Mouse (Mus musculus): ENCODE results near the gene Cmklr1.

DNA sequence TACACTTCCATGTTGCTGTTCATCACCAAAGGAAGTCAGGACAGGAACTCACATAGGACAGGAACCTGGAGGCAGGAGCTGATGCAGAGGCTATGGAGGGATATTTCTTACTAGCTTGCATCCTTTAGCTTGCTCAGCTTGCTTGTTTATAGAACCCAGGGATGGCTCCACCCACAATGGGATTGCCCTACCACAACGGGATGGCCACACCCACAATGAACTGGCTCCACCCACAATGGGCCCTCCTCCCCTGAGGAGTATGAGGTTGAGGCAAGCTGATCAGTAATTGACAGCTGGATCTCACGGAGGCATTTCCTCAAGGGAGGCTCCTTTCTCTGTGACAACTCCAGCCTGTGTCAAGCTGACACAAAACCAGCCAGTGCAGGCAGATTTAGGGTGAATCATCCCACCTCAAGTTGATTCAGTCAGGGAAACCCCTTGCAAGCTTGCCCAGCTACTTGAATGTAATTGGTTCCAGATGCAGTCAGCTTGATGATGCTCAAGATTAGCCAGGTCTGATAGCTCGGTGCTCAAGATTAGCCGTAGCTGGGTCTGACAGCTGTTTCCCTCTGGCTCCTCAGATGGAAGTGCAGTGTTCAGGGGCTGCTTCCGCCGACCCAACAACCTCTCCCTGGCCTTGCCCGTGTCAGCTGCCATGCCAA, 80.0 kb downstream of the Cmklr1 start:
- no peak for TF ChIP-seq CTCF (conservative IDR thresholded peaks at IDR 0.05; ENCODE audit: low read length)
- TF ChIP-seq NANOG (IDR thresholded peaks at IDR 0.05; ENCODE audit: borderline replicate concordance, low read length) = no peak

Data from E14TG2a.4 (cell line).